Mouse (Mus musculus) G1E (cell line): ENCODE measurements around the gene Tnfsf12.
"Not testable (repeated sequence)": the region's sequence is repeated elsewhere in the genome, so short reads cannot be mapped to it uniquely, and the experiment has no call there.

Experiments used
- CTCF ChIP-seq: IDR thresholded peaks from 2 replicates; pipeline ENCODE4 v1.5.1; 2012; ENCODE audit warnings: low read depth, low read length, inconsistent platforms, mixed read lengths
- GATA1 ChIP-seq: IDR thresholded peaks from 2 replicates; pipeline ENCODE4 v1.6.1; 2012; ENCODE audit warnings: borderline replicate concordance, low read length, inconsistent platforms, mixed read lengths
- GATA2 ChIP-seq: IDR thresholded peaks from 2 replicates; pipeline ENCODE4 v1.6.1; 2012; ENCODE audit warnings: low read depth, low read length, inconsistent platforms, borderline replicate concordance
- POLR2AphosphoS5 ChIP-seq: IDR thresholded peaks from 2 replicates; pipeline ENCODE4 v1.6.1; 2012; ENCODE audit warnings: low read depth, low read length, inconsistent platforms; ENCODE audit not compliant: insufficient replicate concordance
- TAL1 ChIP-seq: conservative IDR thresholded peaks from 2 replicates; pipeline ENCODE4 v1.6.1; 2012; ENCODE audit warnings: low read depth, low read length, inconsistent platforms, mixed read lengths

- not testable (repeated sequence) for TF ChIP-seq TAL1, CTCF, GATA1, POLR2AphosphoS5, GATA2
Observed at GRCm38 (mm10) chr11:69703381-69703780, 7.7 kb upstream of the Tnfsf12 start.
